Mouse (Mus musculus) liver, postnatal 0 days (tissue): ENCODE data around the gene Usp39.

Source experiments
- CTCF ChIP-seq: sonication (generic); IDR thresholded peaks from 2 replicates; pipeline ENCODE4 v1.5.1; 2016; ENCODE audit warnings: antibody characterized with exemption, low read depth
- EP300 ChIP-seq: IDR thresholded peaks from 2 replicates; pipeline ENCODE4 v1.6.1; 2016; ENCODE audit warnings: antibody characterized with exemption, low read depth, mild to moderate bottlenecking

- TF ChIP-seq CTCF (no peak), EP300 (no peak)
These were observed 74.7 kb downstream of the Usp39 start for GRCm38 (mm10) chr6:72270258-72270657.
